10 mouse cellular contexts compared by ENCODE assay signal in the genomic region with DNA sequence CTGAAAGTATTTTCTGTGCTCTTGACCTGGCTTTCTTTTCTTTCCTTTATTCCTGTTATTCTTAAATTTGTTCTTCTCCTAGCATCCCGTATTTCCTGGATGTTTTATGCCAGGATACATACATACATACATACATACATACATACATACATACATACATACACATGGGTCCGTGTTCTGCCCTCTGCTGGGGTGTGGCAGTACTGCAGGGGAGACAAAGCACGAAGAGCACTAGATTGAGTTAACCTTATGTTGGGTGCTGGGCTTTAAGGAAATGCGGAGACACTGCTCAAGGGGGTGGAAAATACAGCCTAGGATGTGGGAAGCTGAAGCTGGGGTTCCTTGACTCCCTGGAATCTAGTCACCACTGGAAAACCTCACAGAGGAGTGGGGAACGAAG. TPM values are rescaled to one million over a fixed set of nuclear protein-coding genes. Genes with fewer than 3 reads are reported as not detected.
DNase-seq lines count a peak whose midpoint lies in the region; ATAC-seq and TF ChIP-seq lines count a peak whose summit lies in the region.
"Had no signal": no experiment of that assay in that cellular context is flagged by ENCODE, and none has a peak within 500 bp of the region (broad histone marks: within the 10 kb centered on the region; RNA-seq: fewer than 3 reads in every experiment).

No protein-coding gene starts in this region.

- intact Hi-C loops in left cerebral cortex, postnatal 25 days (cut with DNase I) = loop anchor here (5.0 kb wide), 1 partner anchor 76 kb away; no protein-coding TSS in a partner anchor

- peak; percentile 41 to 80 for DNase-seq in heart, adult 18-20 months
- DNase-seq in NIH3T3 (ENCODE audit: low read depth) = peak; percentile 79
- peak; percentile 75 to 84 for DNase-seq in cerebellum, postnatal 25 days
- peak; percentile 60 to 64 for DNase-seq in left cerebral cortex, postnatal 25 days (ENCODE audit: low spot score in 2 of 2)
- peak; percentile 24 for DNase-seq in midbrain, postnatal 0 days (ENCODE audit: low spot score)
- DNase-seq in telencephalon, adult 2 months (ENCODE audit: low read depth, low spot score) = peak; percentile 8

- H3K36me3 ChIP-seq in heart, embryonic 11.5 days (ENCODE audit: control insufficient read depth, insufficient read depth, low read length) = no peaks in the 10 kb centered on the region
- H3K36me3 ChIP-seq in midbrain, postnatal 0 days (ENCODE audit: insufficient read depth, low read length) = no peaks in the 10 kb centered on the region
- H3K36me3 ChIP-seq: hindbrain, embryonic 15.5 days had no signal

- H3K4me2 ChIP-seq in heart, embryonic 11.5 days = no peak overlapping the region
- H3K4me2 ChIP-seq in midbrain, postnatal 0 days (ENCODE audit: low read depth, low read length, poor library complexity, severe bottlenecking) = no peak overlapping the region
- H3K4me2 ChIP-seq: hindbrain, embryonic 15.5 days had no signal

- no peak overlapping the region for H3K9ac ChIP-seq in heart, embryonic 11.5 days (ENCODE audit: low read depth, low read length)
- H3K9ac ChIP-seq in midbrain, postnatal 0 days (replicated peaks; ENCODE audit: low read length, poor library complexity, severe bottlenecking) = no peak overlapping the region
- H3K9ac ChIP-seq: hindbrain, embryonic 15.5 days had no signal

- H3K27ac ChIP-seq in heart, embryonic 11.5 days (ENCODE audit: low read depth, low read length) = no peak overlapping the region
- H3K27ac ChIP-seq in midbrain, postnatal 0 days (ENCODE audit: low read depth, low read length) = no peak overlapping the region
- H3K27ac ChIP-seq: hindbrain, embryonic 15.5 days had no signal

- H3K9me3 ChIP-seq in heart, embryonic 11.5 days (replicated peaks; ENCODE audit: control insufficient read depth, low read length) = no peaks in the 10 kb centered on the region
- H3K9me3 ChIP-seq in midbrain, postnatal 0 days (ENCODE audit: low read length) = no peaks in the 10 kb centered on the region
- H3K9me3 ChIP-seq: hindbrain, embryonic 15.5 days had no signal

- TF ChIP-seq CTCF in midbrain, postnatal 0 days (IDR thresholded peaks at IDR 0.05) = peak; percentile 82

- no peaks in the 10 kb centered on the region for H3K27me3 ChIP-seq in heart, embryonic 11.5 days (ENCODE audit: control insufficient read depth, insufficient read depth, low read length)
- H3K27me3 ChIP-seq in midbrain, postnatal 0 days (ENCODE audit: insufficient read depth, low read length) = no peaks in the 10 kb centered on the region
- H3K27me3 ChIP-seq: hindbrain, embryonic 15.5 days; Patski had no signal

- no peak overlapping the region for H3K4me3 ChIP-seq in heart, embryonic 11.5 days (ENCODE audit: low read depth, low read length)
- H3K4me3 ChIP-seq in midbrain, postnatal 0 days (ENCODE audit: low read depth, low read length) = no peak overlapping the region
- H3K4me3 ChIP-seq: hindbrain, embryonic 15.5 days had no signal

- no peak for ATAC-seq in heart, embryonic 11.5 days (replicated peaks; ENCODE audit: insufficient number of reproducible peaks, low FRiP score, low TSS enrichment)
- peak; percentile 90 for ATAC-seq in granulocyte monocyte progenitor cell, adult 5-6 weeks (replicated peaks; ENCODE audit: poor library complexity, severe bottlenecking)
- ATAC-seq in midbrain, postnatal 0 days (ENCODE audit: low FRiP score) = no peak
- ATAC-seq: Patski had no signal

- H3K4me1 ChIP-seq in heart, embryonic 11.5 days (ENCODE audit: control insufficient read depth, insufficient read depth, low read length) = 0 out of 2 replicates have a peak, but pooled peaks cover 3% of the 10 kb centered on the region
- H3K4me1 ChIP-seq in midbrain, postnatal 0 days (ENCODE audit: insufficient read depth, low read length) = no peaks in the 10 kb centered on the region

- WGBS in heart, embryonic 11.5 days (ENCODE audit: insufficient replicate concordance) = 55% methylated on average over 5 of the region's 5 CpGs
- WGBS in midbrain, postnatal 0 days = 58% methylated on average over 5 of the region's 5 CpGs

RNA-seq across cellular contexts. Expression of a gene that starts 8.1 kb away (rescaled TPM):
- 10 to 100 TPM in 1 of 2 experiments, 1 to 10 TPM in 1; 8.6 to 12.6 TPM for total RNA-seq in heart, adult 18-20 months (2021)
- polyA plus RNA-seq in heart, embryonic 11.5 days (2014; fragmentation: Nextera tagmentation; extraction: Ambion mirVana) = 288 and 289 TPM in 2 replicates
- 351 and 354 TPM in 2 replicates for total RNA-seq in granulocyte monocyte progenitor cell, adult 5-6 weeks (2014; fragmentation: Nextera tagmentation)
- total RNA-seq in granulocyte monocyte progenitor cell, adult 5-6 weeks (2017) = 469 and 554 TPM in 2 replicates
- total RNA-seq in left cerebral cortex, postnatal 25 days (2021) = 1 to 10 TPM; 2.4 to 5.5 TPM
- total RNA-seq in midbrain, postnatal 0 days (2014; rRNA removed) = 11.2 and 12.3 TPM in 2 replicates
- 34.8 and 50.4 TPM in 2 replicates for polyA plus RNA-seq in midbrain, postnatal 0 days (2015; fragmentation: Nextera tagmentation; extraction: Ambion mirVana)

RNA-seq across cellular contexts. Expression of a gene that starts 16.0 kb away (rescaled TPM):
- total RNA-seq in heart, adult 18-20 months (2021) = 10 to 100 TPM in 1 of 2 experiments, 1 to 10 TPM in 1; 9.6 to 15.4 TPM
- 48.6 and 50.4 TPM in 2 replicates for polyA plus RNA-seq in heart, embryonic 11.5 days (2014; fragmentation: Nextera tagmentation; extraction: Ambion mirVana)
- 21.9 and 24.6 TPM in 2 replicates for total RNA-seq in granulocyte monocyte progenitor cell, adult 5-6 weeks (2014; fragmentation: Nextera tagmentation)
- total RNA-seq in granulocyte monocyte progenitor cell, adult 5-6 weeks (2017) = 73.7 and 93.3 TPM in 2 replicates
- total RNA-seq in left cerebral cortex, postnatal 25 days (2021) = 1 to 10 TPM; 8.3 to 8.6 TPM
- 18.0 and 21.0 TPM in 2 replicates for total RNA-seq in midbrain, postnatal 0 days (2014; rRNA removed)
- 14.4 and 14.6 TPM in 2 replicates for polyA plus RNA-seq in midbrain, postnatal 0 days (2015; fragmentation: Nextera tagmentation; extraction: Ambion mirVana)

RNA-seq across cellular contexts. Expression of a gene that starts 47.9 kb away (rescaled TPM):
- total RNA-seq in heart, adult 18-20 months (2021) = not detected
- polyA plus RNA-seq in heart, embryonic 11.5 days (2014; fragmentation: Nextera tagmentation; extraction: Ambion mirVana) = 0.68 and 0.72 TPM in 2 replicates
- total RNA-seq in granulocyte monocyte progenitor cell, adult 5-6 weeks (2014; fragmentation: Nextera tagmentation) = not detected in 2 replicates
- not detected in 2 replicates for total RNA-seq in granulocyte monocyte progenitor cell, adult 5-6 weeks (2017)
- total RNA-seq in left cerebral cortex, postnatal 25 days (2021) = 10 to 100 TPM; 44.5 to 54.1 TPM
- total RNA-seq in midbrain, postnatal 0 days (2014; rRNA removed) = 11.2 and 16.3 TPM in 2 replicates
- polyA plus RNA-seq in midbrain, postnatal 0 days (2015; fragmentation: Nextera tagmentation; extraction: Ambion mirVana) = 35.2 and 37.7 TPM in 2 replicates
- polyA plus RNA-seq: Patski had no signal

Comparison
In these comparisons a context has a peak if more than half of its experiments do, and no peak if none do; other contexts are left out.
1. DNase-seq: peak in every context shown above with its lines; median percentile 80 in cerebellum, postnatal 25 days; 79 in NIH3T3; 62 in left cerebral cortex, postnatal 25 days; 60 in heart, adult 18-20 months; 24 in midbrain, postnatal 0 days; 8 in telencephalon, adult 2 months.
2. RNA of a gene that starts 8.1 kb away (total RNA-seq): 351 to 554 TPM in granulocyte monocyte progenitor cell, adult 5-6 weeks; 8.6 to 12.6 TPM in heart, adult 18-20 months, 11.2 to 12.3 TPM in midbrain, postnatal 0 days and 2.4 to 5.5 TPM in left cerebral cortex, postnatal 25 days; every median in the first group is over 10 times any median in the second.
3. RNA of a gene that starts 47.9 kb away (total RNA-seq): 44.5 to 54.1 TPM in left cerebral cortex, postnatal 25 days and 11.2 to 16.3 TPM in midbrain, postnatal 0 days; not detected in heart, adult 18-20 months and not detected in granulocyte monocyte progenitor cell, adult 5-6 weeks; every median in the first group is over 10 times any median in the second.